Mouse (Mus musculus): ENCODE results near the gene Pde7b. TPM values are rescaled to one million over a fixed set of nuclear protein-coding genes. Genes with fewer than 3 reads are reported as not detected.

Gene Pde7b
- polyA plus RNA-seq, 2 experiments, result 0.22 to 0.39 TPM

DNA sequence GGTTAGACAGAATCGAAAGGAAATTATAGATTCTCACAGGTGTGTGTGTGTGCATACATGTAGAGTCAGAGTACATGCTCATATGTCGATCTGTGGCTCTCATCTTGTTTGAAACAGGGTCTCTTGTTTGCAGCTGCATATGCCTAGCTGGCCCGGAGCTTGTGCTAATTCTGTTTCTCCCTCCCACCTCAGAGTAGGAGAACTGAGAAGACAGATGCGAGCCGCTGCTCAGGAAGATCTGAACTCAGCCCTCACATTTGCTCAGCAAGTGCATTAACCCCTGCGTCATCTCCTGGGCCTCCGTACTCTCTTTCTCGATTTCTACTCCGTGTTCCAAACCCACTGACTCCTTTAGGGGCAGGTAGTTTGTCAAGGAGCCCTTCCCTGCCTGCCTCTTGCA lies 25.0 kb downstream of the Pde7b start:
- no peak overlapping the region for H3K27ac ChIP-seq
- H3K4me1 ChIP-seq (replicated peaks; ENCODE audit: control insufficient read depth in 2 of 2, insufficient read depth in 2 of 2, low read length in 1 of 2), result no peaks in the 10 kb centered on the region
- no peaks in the 10 kb centered on the region for H3K27me3 ChIP-seq (ENCODE audit: control insufficient read depth, insufficient read depth, low read length)
- no peak for ATAC-seq (ENCODE audit: insufficient read depth)
- no peaks in the 10 kb centered on the region for H3K36me3 ChIP-seq (replicated peaks; ENCODE audit: control insufficient read depth, insufficient read depth, low read depth)
- no peak overlapping the region for H3K4me3 ChIP-seq (ENCODE audit: insufficient read depth in 1 of 2, low read depth in 2 of 2, low read length in 2 of 2)
- no peak for DNase-seq (ENCODE audit: low read depth in 3 of 3, low spot score in 3 of 3)
- H3K4me2 ChIP-seq (ENCODE audit: low read depth), result no peak overlapping the region
- H3K9me3 ChIP-seq (ENCODE audit: control insufficient read depth, low read length), result no peaks in the 10 kb centered on the region
- H3K9ac ChIP-seq (replicated peaks), result no peak overlapping the region
- TF ChIP-seq CTCF (IDR thresholded peaks at IDR 0.05; ENCODE audit: low read depth), result no peak
- WGBS (ENCODE audit: insufficient replicate concordance), result 72% methylated on average over 9 of the region's 9 CpGs

DNA sequence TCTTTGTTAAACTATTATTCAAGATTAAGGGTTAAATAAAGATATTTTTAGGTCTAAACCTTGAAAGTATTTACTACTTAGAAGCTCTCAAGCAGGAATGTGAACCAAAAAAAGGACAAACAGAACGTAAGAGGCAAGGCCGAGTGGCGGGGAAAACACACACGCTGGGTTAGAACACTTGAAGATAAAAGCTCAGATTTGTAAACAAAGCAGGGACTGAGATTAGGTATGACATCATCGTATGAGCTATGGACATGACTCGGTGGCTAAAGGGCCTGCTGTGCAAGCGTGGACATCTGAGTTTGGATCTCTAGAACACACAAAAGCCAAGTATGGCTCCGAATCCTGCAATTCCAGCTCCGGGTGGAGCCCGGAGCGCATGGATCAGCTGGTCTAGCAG lies 29.2 kb downstream of the Pde7b start:
- Histone ChIP-seq H3K4me2 (ENCODE audit: low read depth) (no peak overlapping the region), H3K9me3 (ENCODE audit: control insufficient read depth, low read length) (no peaks in the 10 kb centered on the region), H3K36me3 (replicated peaks; ENCODE audit: control insufficient read depth, insufficient read depth, low read depth) (no peaks in the 10 kb centered on the region), H3K27ac (no peak overlapping the region), H3K9ac (replicated peaks) (no peak overlapping the region), H3K4me3 (ENCODE audit: insufficient read depth in 1 of 2, low read depth in 2 of 2, low read length in 2 of 2) (no peak overlapping the region), H3K27me3 (ENCODE audit: control insufficient read depth, insufficient read depth, low read length) (no peaks in the 10 kb centered on the region), H3K4me1 (replicated peaks; ENCODE audit: control insufficient read depth in 2 of 2, insufficient read depth in 2 of 2, low read length in 1 of 2) (0 out of 4 replicates have a peak, but pooled peaks cover 0 to 2% of the 10 kb centered on the region in 2 experiments)
- no peak for DNase-seq (ENCODE audit: low read depth in 3 of 3, low spot score in 3 of 3)
- TF ChIP-seq CTCF (IDR thresholded peaks at IDR 0.05; ENCODE audit: low read depth), result no peak
- 70% methylated on average over 11 of the region's 11 CpGs for WGBS (ENCODE audit: insufficient replicate concordance)
- ATAC-seq (ENCODE audit: insufficient read depth), result no peak

DNA sequence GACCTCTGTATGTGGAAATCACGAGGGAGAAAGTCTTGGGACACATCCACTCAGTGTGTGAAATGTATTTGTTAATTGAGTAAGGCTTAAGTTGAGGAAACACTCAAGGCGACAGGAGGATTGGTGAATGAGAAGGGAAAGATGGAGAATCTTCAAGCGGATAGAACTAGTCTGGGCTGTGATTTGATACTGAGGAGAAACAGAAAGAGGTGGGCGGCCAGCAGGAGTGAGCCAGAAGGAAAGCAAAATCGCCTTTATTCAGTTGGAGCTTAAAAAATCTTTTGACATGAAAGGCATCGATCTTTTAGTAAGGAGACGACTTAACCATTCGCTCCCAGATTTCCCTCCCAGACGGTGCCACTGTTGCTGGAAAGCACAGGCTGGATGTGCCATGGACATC lies 34.9 kb downstream of the Pde7b start:
- ATAC-seq (ENCODE audit: insufficient read depth) (no peak), DNase-seq (ENCODE audit: low read depth in 3 of 3, low spot score in 3 of 3) (no peak)
- Histone ChIP-seq H3K9me3 (ENCODE audit: control insufficient read depth, low read length) (no peaks in the 10 kb centered on the region), H3K27me3 (ENCODE audit: control insufficient read depth, insufficient read depth, low read length) (no peaks in the 10 kb centered on the region; the same call in 1 of the 2 replicates), H3K9ac (replicated peaks) (no peak overlapping the region), H3K4me2 (ENCODE audit: low read depth) (no peak overlapping the region), H3K4me1 (replicated peaks; ENCODE audit: control insufficient read depth in 2 of 2, insufficient read depth in 2 of 2, low read length in 1 of 2) (0 out of 4 replicates have a peak, but pooled peaks cover 0 to 2% of the 10 kb centered on the region in 2 experiments), H3K4me3 (ENCODE audit: insufficient read depth in 1 of 2, low read depth in 2 of 2, low read length in 2 of 2) (no peak overlapping the region), H3K36me3 (replicated peaks; ENCODE audit: control insufficient read depth, insufficient read depth, low read depth) (no peaks in the 10 kb centered on the region), H3K27ac (no peak overlapping the region)
- no peak for TF ChIP-seq CTCF (IDR thresholded peaks at IDR 0.05; ENCODE audit: low read depth)
- TF ChIP-seq EP300 (IDR thresholded peaks at IDR 0.05; ENCODE audit: low read depth), result no peak
- 66% methylated on average over 9 of the region's 9 CpGs for WGBS (ENCODE audit: insufficient replicate concordance)

DNA sequence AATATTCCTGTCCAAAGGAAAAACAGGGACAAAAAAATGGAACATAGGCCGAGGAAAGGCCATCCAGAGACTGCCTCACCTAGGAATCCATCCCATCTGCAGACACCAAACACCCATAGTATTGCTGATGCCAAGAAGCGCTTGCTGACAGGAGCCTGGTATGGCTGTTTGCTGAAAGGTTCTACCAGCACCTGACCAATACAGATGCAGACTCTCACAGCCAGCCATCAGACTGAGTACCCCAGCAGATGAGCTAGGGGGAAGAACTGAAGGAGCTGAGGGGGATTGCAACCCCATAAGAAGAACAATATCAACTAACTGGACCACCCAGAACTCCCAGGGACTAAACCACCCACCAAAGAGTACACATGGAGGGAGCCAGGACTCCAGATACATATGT lies 40.7 kb downstream of the Pde7b start:
- DNase-seq (ENCODE audit: low read depth in 3 of 3, low spot score in 3 of 3) (no peak), ATAC-seq (ENCODE audit: insufficient read depth) (no peak)
- H3K9ac ChIP-seq (replicated peaks), result no peak overlapping the region
- H3K4me3 ChIP-seq (ENCODE audit: insufficient read depth in 1 of 2, low read depth in 2 of 2, low read length in 2 of 2), result no peak overlapping the region
- 78% methylated on average over 2 of the region's 2 CpGs for WGBS (ENCODE audit: insufficient replicate concordance)
- TF ChIP-seq CTCF (IDR thresholded peaks at IDR 0.05; ENCODE audit: low read depth) (no peak), EP300 (IDR thresholded peaks at IDR 0.05; ENCODE audit: low read depth) (no peak)
- no peak overlapping the region for H3K27ac ChIP-seq
- H3K27me3 ChIP-seq (ENCODE audit: control insufficient read depth, insufficient read depth, low read length), result no peaks in the 10 kb centered on the region
- peaks cover 0 to 3% of the 10 kb centered on the region in 2 experiments; a peak in 1 of 4 replicates for H3K4me1 ChIP-seq (replicated peaks; ENCODE audit: control insufficient read depth in 2 of 2, insufficient read depth in 2 of 2, low read length in 1 of 2)
- H3K9me3 ChIP-seq (ENCODE audit: control insufficient read depth, low read length), result no peaks in the 10 kb centered on the region
- H3K36me3 ChIP-seq (replicated peaks; ENCODE audit: control insufficient read depth, insufficient read depth, low read depth), result no peaks in the 10 kb centered on the region
- no peak overlapping the region for H3K4me2 ChIP-seq (ENCODE audit: low read depth)

DNA sequence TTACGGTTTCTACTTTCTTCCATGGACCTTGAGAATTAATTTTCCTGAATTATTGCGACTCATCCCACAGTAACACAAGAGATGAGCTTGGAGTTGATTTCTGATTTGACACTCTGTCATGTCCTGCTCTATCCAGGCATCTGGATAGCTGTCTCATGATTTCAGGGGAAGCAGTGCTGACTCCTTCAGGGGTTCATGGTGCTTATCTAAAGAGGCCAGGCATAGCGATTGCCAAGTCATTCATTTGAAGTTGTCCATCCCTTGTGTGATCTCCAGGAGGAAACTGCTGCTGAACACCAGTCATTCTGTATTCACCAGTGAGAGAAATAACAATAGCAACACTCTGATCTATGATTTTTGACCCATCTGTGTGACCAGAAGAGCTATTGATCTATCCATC lies 43.9 kb downstream of the Pde7b start:
- Histone ChIP-seq H3K27ac (no peak overlapping the region), H3K9me3 (ENCODE audit: control insufficient read depth, low read length) (no peaks in the 10 kb centered on the region), H3K9ac (replicated peaks) (no peak overlapping the region), H3K4me1 (replicated peaks; ENCODE audit: control insufficient read depth in 2 of 2, insufficient read depth in 2 of 2, low read length in 1 of 2) (peaks cover 0 to 3% of the 10 kb centered on the region in 2 experiments; a peak in 1 of 4 replicates), H3K36me3 (replicated peaks; ENCODE audit: control insufficient read depth, insufficient read depth, low read depth) (no peaks in the 10 kb centered on the region), H3K4me3 (ENCODE audit: insufficient read depth in 1 of 2, low read depth in 2 of 2, low read length in 2 of 2) (no peak overlapping the region), H3K27me3 (ENCODE audit: control insufficient read depth, insufficient read depth, low read length) (no peaks in the 10 kb centered on the region), H3K4me2 (ENCODE audit: low read depth) (no peak overlapping the region)
- TF ChIP-seq EP300 (IDR thresholded peaks at IDR 0.05; ENCODE audit: low read depth), result no peak
- no peak for TF ChIP-seq CTCF (IDR thresholded peaks at IDR 0.05; ENCODE audit: low read depth)
- no peak for DNase-seq (ENCODE audit: low read depth in 3 of 3, low spot score in 3 of 3)
- WGBS (ENCODE audit: insufficient replicate concordance), result 57% methylated on average over 3 of the region's 3 CpGs
- ATAC-seq (ENCODE audit: insufficient read depth), result no peak
